Mouse (Mus musculus) layer of hippocampus, postnatal 10 days (tissue): ENCODE results near the gene Fgfr2. TPM values are rescaled to one million over a fixed set of nuclear protein-coding genes. Genes with fewer than 3 reads are reported as not detected.
"Not testable (repeated sequence)": the region's sequence is repeated elsewhere in the genome, so short reads cannot be mapped to it uniquely, and the experiment has no call there.

Experiments
- DNase-seq, 2 experiments: peaks; one replicate each; pipeline ENCODE4 v3.0.0; 2021; ENCODE audit warnings: low spot score in 2 of 2
- total RNA-seq, 2 experiments: library from RNA; stranded (reverse); gene quantifications; 2 replicates each; pipeline ENCODE4 v1.2.3; 2021

Fgfr2 gene
- total RNA-seq, 2 experiments from 2014 or later = 35.6 to 48.3 TPM

DNA sequence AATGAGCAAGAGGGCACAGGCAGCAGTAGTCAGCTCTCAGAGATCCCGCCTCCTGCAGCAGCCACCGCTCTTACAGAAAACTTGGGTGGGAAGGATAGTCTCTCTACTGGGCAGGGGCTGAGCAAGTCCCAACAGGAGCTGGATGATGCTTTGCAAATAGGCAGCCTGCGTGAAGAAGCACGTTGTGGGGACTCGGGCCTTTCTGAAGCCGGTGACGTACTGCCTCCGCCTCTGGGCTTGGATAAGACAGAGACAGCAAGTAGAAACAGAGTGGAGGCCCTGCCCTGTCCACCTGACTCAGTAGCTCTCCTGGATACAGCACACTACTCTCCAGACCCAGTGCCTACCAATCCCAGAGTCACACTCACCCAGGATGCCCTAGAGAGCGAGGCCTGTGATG is 2498.9 kb downstream of the Fgfr2 start:
- DNase-seq = no peak

DNA sequence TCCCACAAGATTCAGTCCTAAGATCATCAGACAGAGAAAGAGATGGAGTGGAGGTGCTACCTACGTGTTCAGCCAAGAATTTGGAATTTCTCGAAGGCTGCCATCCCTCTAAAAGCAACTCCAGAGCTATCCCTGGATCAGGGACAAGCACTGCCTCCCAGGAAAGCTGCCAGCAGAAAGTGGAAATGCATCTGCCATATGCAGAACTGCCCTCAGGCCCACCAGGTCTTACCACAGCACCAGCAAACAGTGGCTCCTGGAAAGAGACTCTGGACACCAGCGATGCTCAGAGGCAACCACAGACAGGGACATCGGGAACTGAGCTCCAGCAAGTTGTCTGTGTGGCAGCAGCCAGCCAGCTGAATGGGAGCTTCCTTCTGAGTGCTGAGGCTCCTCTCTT is 2500.8 kb downstream of the Fgfr2 start:
- no peak for DNase-seq

DNA sequence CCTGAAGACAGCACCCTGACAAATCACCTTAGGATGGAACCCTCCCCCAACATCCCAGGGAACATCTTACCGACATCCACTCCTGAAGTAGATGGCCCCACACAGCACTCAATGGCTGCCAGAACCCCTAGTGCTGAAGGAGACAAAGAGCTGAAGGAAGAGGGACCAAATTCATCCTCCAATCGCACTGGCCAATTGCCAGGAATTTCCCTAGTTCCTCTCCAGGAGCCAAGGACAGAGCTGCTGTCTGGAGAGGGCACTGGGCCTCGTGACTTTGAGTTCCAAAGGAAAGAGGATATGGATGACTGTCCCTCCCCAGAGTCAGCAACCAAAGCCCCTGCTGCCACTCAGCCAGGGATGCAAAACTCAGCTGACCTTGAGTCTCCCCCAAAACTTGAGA is 2501.2 kb downstream of the Fgfr2 start:
- DNase-seq = no peak

DNA sequence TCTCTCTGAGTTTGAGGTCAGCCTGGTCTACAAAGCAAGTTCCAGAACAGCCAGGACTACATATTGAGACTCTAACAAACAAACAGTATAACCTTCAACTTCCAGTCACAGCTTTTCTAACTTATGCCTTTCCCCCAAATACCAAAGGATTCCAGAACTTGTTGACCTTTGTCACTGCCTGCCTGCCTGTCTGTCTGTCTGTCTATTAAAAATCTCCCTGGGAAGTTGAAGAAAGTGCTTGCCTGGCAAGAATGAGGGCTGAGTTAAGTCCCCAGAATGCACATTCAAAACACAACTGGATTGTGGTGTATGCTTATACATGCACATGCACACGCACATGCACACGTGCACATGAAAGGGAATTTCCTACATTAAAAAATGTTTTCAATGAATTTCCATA is 2502.1 kb downstream of the Fgfr2 start:
- no peak for DNase-seq

DNA sequence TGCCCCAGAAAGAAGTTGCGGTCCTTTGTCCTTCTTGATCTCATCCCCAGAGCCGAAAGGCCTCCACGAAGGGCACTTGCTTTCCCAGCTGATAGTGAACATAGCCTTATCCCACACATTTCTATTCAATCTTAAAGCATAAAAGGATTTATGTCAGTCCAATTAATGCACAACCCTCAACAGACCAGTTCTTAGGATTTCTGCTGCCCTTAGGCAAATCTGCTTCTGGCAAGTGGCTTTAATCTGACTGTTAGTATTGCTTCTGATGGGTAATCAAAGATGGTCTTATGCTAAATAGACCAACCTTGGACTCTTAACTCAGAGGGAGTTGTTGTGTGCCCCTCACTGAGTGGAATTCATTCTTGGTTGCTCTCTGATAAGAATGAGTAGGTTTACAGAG is 2505.6 kb downstream of the Fgfr2 start:
- no peak for DNase-seq

DNA sequence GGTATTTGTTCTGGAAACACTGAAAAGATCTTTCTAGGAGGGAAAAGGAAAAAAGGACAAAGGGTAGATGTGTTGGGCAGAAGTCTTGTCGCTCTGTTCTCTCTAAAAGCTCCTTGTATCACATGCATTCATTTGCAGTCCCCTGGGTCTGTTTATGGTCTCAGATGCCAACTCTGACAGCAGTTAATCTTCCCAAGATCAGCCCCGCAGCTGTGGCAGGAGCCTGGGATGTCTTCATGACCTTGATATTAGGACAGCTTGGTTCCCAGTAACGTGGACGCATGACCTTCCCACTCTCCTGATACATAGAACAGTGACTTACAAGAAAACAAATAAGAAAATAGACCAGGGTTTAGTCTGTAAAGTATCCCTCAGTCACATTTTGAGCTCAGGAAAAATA is 2509.2 kb downstream of the Fgfr2 start:
- DNase-seq = no peak

DNA sequence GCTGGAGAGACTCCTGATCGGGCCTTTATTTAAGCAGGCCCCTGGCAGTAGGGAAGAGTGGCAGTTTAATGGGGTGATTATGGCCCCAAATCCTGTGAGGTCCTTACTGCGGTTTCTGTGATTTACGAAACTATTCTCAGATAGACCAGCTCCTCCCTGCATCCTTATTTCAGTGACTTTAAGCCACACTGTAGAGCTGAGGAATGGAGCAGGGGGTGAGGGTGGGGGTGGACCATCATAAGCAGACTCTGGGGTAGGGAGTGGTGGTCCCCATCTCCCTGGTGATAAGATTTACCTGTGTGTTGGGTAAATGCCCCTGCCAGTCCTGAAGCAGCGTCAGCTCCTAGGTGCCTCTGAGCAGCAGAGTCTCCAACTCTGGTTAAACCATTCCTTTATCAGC is 2516.2 kb downstream of the Fgfr2 start:
- DNase-seq = no peak

DNA sequence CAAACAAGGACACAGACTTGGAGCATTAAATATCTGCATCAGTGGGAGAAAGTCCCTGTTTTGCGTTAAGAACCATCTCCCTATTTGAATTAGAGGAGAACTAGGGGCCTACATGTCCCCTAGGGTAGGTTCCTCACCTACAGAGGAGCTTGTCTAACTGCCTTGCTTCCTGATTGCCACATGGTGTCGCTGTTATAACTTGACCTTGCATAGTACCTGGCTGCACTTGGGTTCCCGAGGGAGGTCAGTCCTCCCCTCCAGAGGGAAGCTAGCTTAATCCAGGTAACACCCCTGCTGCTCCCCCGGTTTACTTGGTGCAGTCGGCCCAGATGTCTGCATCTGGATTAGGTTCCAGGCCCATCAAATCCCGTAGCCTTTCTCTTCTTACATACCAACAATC is 2518.0 kb downstream of the Fgfr2 start:
- DNase-seq = no peak

DNA sequence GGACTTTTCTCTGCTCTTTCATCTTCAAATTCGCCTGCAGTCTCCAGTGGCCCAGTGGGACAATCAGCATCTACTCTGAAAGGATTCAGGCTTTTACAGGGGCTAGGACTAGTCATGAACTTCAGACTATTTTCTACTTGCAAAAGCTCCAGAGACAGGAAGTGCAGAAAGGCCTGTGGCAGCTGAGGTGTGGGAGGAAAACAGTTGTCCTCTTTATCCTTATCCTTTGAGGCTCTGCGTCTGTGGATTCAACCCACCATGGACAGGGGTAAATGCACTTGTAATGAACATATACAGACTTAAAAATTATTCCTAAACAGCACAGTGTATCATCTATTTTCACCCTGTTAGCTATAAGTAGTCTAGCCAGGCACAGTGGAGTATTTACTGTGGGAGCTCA is 2518.8 kb downstream of the Fgfr2 start:
- DNase-seq = no peak

DNA sequence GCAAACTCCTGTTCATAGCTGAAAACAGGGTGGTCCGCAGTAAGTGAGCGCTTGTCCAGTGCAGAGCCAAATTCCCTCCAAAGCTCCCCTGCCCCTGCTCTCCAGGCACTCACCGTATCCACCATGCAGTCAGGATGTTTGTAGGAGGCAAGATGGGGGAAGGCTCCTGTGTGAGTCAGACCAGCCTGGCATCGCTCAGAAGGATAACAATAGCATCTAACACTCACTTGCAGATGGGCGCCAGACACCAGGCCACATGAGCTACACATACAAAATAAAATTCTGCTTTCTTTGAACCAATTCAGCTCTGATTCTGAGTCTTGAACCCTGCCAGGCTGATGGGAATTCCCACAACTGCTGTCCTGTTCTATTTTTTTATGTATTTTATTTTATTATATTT is 2519.6 kb downstream of the Fgfr2 start:
- peak in 1 of 2 experiments; percentile 25 for DNase-seq

DNA sequence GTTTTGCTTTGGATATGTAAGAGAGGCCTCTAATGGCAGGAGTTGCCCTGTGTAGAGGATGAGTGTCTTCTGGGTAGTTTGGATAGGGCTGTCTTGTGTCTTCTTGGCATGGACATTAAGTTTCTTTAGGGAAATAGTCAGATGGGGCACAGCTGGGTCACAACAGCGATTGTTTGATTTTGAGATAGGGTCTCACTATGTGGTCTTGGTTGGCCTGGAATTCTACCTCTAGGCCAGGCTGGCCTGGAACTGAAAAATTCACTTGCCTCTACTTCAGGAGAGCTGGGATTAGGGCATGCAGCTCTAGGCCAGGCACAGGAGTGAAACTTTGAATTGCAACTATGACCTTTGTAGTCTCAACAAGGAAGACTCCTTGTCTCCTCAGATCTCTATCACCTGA is 2520.3 kb downstream of the Fgfr2 start:
- no peak for DNase-seq

DNA sequence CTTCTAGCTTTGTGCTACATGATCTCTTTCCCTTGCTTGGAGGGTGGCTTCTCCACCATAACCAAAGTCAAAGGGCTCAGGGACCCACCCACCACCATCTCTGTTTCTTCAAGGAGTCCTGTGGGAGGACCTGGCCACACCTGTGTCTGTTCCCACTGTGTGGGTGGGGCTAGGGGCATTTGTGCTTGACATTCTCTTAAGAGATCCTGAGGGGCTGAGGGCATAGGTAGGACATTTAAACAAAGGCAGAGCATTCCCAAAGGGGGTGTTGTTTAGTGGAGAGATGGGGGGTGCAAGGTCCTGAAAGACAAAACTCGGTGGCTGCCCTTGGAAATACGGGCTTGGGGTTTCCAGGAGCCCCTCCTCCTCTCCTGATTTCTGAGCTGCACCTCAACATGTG is 2522.6 kb downstream of the Fgfr2 start:
- DNase-seq = no peak

DNA sequence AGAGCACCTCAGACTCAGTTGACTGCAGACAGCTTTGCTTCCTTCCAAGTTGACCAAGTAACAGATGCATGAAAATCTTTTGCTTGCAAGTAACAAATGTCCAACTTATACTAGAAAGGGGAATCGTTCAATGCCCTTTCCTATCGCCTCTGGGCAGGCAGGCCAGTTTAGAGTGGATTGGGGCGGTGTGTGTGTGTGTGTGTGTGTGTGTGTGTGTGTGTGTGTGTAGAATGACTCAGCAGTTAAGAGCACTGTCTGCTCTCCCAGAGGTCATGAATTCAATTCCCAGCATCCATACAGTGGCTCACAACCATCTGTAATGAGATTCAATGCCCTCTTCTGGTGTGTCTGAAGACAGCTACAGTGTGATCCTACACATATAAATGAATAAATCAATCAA is 2523.1 kb downstream of the Fgfr2 start:
- DNase-seq = no peak

DNA sequence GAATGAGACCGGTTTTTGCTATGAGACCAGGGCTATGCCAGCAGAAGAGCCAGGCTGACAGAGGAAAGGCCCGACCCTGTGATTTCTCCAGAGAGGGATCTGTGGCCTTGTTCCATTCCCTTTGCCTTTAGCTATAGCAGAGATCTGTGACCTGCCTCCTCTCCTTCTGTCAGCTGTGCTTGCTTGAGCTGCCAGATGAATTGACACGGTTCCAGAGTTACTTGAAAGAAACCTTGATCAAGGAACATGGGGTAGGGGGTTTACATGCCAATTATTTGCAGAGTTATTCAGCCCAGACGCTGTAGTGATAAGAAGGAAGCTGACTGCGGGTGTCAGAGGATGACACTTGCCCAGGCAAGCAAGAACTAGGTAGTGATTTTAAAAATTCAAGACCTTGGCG is 2525.6 kb downstream of the Fgfr2 start:
- no peak for DNase-seq

DNA sequence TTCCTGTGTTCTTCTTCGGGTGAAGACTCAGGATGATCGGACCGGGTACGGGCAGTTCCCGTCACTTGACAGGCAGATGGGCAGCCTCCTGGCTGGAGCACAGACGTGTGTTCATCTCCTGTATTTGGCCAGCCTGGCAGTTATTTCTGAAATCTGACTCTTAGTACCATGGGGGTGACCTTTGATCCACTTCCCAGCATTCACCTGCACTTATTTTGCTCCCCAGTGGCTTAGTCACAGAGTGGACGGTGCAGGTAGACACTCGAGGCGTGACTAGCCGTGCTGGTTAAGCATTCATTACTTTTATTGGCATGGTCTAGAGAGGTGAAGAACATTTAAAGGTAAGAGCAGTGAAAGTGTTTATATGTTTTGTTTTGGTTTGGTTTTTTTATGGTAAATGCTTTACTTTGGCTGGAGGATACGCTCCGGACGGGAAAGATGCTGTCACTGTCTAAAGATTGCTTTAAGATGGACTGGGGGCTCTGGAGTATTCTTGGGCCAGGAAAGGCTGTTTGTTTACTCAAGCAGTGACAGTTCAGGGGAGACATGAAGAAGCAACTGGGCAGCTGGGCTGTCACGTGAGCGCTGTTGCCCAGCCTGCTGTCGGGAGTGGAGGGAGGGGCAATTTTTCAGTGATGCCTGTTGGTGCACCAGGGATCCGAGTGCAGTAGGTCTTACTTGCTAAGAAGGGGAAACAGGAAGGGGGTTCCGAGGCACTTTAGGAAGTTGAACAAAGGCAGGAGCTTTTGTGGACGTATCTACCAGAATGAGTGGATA is 2526.9 kb downstream of the Fgfr2 start:
- DNase-seq = not testable (repeated sequence)

DNA sequence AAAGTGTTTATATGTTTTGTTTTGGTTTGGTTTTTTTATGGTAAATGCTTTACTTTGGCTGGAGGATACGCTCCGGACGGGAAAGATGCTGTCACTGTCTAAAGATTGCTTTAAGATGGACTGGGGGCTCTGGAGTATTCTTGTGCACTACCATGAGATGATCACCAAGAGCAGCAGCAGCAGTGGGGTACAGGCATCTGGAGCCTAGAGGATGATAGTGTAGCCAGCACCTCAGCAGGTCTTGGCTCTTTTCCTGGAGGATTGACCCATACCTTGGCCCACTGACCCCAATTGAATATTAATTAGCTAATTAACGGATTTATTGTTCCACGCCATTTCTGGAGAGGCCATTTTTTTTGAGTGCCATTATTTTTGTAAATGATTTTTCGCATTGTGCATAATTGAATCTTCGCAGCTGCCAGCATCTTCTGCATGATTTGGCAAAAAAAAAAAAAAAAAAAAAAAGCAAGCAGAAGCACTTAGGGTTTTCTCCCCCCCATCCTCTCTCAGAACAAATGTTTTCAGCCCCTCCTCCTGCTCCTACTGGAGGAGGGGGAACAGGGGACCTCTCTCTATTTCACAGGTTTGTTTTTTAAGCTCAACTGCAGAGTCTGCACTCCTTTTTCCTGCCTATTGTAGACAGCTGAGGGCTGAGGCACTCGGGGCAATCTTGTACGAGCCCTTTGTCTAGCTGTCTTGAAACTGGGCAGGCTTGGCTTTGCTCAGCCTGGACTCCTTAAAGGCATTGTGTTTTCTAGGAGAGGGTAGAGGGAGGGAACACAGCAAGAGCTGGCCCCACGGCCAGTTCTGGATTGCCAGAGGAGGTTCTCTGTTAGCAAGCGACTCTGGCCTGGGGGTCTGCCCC is 2529.5 kb downstream of the Fgfr2 start:
- DNase-seq = not testable (repeated sequence)

DNA sequence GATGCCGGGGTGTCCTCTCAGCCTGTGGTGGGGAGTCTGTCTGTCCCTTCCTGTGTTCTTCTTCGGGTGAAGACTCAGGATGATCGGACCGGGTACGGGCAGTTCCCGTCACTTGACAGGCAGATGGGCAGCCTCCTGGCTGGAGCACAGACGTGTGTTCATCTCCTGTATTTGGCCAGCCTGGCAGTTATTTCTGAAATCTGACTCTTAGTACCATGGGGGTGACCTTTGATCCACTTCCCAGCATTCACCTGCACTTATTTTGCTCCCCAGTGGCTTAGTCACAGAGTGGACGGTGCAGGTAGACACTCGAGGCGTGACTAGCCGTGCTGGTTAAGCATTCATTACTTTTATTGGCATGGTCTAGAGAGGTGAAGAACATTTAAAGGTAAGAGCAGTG is 2530.2 kb downstream of the Fgfr2 start:
- DNase-seq = not testable (repeated sequence)

DNA sequence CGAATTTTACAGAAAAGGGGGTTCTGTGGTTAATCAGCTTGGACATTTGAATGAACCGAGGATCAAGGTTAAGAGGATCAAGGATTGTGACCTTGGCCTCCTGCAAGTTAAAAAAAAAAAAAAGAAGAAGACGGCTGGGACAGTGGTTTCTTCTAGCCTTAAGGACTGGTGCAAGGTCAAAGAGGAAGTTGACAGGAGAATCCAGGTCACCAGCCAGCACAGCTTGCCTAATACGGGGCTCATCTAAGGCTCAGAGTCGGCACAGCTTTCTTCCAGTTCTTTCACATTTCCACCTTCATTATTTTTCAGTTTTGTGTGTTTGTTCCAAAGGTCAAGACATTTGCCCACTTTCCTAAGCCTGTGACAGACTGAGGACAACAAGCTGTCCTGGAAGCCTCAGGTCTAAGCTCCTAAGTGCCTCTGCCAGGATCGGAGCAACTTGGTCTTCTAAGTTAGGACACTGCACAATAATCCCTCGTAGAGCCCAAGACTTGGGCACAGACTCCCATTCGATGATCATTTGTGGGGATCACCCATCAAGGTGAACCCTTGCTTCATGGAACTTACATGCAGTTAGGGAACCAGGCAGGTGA is 2532.2 kb downstream of the Fgfr2 start:
- no peak for DNase-seq

DNA sequence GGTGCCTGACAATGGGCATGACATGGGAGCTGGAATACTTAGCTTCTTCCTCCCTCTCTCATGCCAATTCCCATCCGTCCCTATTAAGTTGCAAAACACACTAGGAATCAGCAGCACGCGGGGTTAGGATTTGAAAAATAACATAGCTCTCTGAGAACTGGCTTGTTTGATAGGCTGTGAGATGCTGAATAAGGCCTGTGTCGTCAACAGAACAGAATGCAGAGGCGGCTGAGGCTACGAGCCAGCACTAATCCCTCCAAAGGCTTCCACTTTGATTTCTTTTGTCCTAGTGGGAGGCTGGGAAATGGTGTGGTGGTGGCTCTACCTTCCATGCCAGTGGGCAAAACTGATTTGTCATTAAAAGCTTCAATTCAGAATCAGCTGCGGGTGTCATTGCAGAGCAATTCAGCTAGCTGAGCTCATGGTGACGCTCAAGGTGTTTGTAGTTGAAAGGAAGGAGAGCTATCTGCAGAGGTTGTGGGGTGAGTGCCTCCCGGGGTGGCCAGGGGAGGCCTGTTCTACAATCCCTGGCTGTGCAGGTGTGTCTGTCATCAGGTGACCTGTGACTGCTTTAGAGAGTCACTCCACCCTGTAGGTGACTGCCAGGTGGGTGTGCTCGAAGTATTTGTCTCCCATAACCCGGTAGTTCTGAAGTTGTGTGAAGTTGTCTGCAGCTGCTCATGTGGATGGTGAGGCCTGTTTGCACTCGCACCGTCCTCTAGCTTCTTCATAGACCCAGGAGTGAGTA is 2532.9 kb downstream of the Fgfr2 start:
- DNase-seq = peak in 1 of 2 experiments; percentile 29

DNA sequence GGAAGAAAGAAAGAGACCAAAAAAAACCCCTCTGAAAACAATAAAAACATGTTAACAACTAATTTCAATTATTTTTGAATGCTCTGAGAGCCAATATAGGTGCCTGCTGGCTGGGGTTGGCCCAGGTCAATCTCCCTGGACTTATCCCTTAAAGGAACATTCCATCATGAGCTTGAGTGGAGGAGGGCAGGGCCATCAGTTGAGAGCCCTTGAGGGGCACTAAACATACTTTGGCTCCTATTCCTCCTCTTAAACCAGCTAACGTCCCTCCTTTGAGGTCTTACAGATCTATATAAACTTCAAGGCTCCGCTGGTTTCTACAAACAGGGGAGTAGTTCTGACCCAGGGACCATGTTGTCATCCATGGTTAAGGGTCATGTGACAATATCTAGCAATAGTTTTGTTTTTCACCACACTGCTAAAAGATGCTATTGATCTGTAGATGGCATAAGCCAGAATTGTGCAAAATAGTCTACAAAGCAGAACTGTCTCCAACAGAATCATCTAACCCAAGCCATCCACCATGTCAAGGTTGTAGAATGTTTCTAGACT is 2536.6 kb downstream of the Fgfr2 start:
- DNase-seq = no peak

DNA sequence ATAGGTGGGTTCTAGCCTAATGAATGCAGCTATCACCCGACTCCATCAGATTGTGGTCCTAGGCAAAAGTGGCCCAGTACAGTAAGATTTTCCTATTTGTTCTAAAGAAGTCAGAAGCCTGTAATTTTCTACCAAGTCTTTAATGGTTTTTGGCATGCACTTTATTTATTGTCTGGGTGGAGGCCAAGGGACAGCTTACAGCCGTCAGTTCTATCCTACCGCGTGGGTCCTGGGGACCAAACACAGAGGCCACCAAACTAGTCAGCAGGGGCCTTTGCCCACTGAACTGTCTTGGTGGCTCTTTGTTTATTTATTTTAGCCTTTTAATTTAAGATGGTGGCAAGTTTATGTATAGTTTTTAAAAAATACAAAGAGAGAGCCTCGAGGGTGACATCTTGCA is 2544.5 kb downstream of the Fgfr2 start:
- DNase-seq = no peak
